Mouse (Mus musculus): ENCODE measurements around the gene RPS10-NUDT3.

RPS10-NUDT3 gene

GRCm38 (mm10) chr17:27634871-27635574 is at the start of gene RPS10-NUDT3:
Gene RPS10-NUDT3, minus strand, starts transcription at chr17:27635222.
- in situ Hi-C loops (cut with MseI, MboI): no loop called here

GRCm38 (mm10) chr17:27678924-27679813 is 44.1 kb upstream of the RPS10-NUDT3 start:
- in situ Hi-C loops (cut with MseI, MboI): no loop called here

GRCm38 (mm10) chr17:27677756-27678155 is 42.7 kb upstream of the RPS10-NUDT3 start:
- in situ Hi-C loops (cut with MseI, MboI): no loop called here

GRCm38 (mm10) chr17:27676270-27676669 is 41.2 kb upstream of the RPS10-NUDT3 start:
- in situ Hi-C loops (cut with MseI, MboI): no loop called here

- in situ Hi-C loops (cut with MseI, MboI): no loop called here
These were observed 40.4 kb upstream of the RPS10-NUDT3 start for GRCm38 (mm10) chr17:27675453-27675852.

GRCm38 (mm10) chr17:27673945-27674344 is 38.9 kb upstream of the RPS10-NUDT3 start:
- in situ Hi-C loops (cut with MseI, MboI): no loop called here

GRCm38 (mm10) chr17:27671720-27672119 is 36.7 kb upstream of the RPS10-NUDT3 start:
- in situ Hi-C loops (cut with MseI, MboI): no loop called here

- in situ Hi-C loops (cut with MseI, MboI): no loop called here
These were observed 23.7 kb upstream of the RPS10-NUDT3 start for GRCm38 (mm10) chr17:27658767-27659166.

- in situ Hi-C loops (cut with MseI, MboI): no loop called here
These were observed 22.1 kb upstream of the RPS10-NUDT3 start for GRCm38 (mm10) chr17:27657123-27657522.

GRCm38 (mm10) chr17:27656414-27656813 is 21.4 kb upstream of the RPS10-NUDT3 start:
- in situ Hi-C loops (cut with MseI, MboI): no loop called here

- in situ Hi-C loops (cut with MseI, MboI): no loop called here
These were observed 21.0 kb upstream of the RPS10-NUDT3 start for GRCm38 (mm10) chr17:27656011-27656399.

GRCm38 (mm10) chr17:27655089-27656010 is 20.3 kb upstream of the RPS10-NUDT3 start, which contains the start of gene Pacsin1:
Gene Pacsin1, plus strand, starts transcription at chr17:27655509.
- in situ Hi-C loops (cut with MseI, MboI): no loop called here

GRCm38 (mm10) chr17:27653253-27653959 is 18.4 kb upstream of the RPS10-NUDT3 start:
- in situ Hi-C loops (cut with MseI, MboI): loop anchor here in 1 of 2 experiments (5.0 kb wide), 1 partner anchor 114 kb away; no protein-coding TSS in a partner anchor

GRCm38 (mm10) chr17:27652046-27652790 is 17.2 kb upstream of the RPS10-NUDT3 start:
- in situ Hi-C loops (cut with MseI, MboI): loop anchor here in 1 of 2 experiments (5.0 kb wide), 1 partner anchor 115 kb away; no protein-coding TSS in a partner anchor

- in situ Hi-C loops (cut with MseI, MboI): loop anchor here in 1 of 2 experiments (5.0 kb wide), 1 partner anchor 117 kb away; no protein-coding TSS in a partner anchor
These were observed 15.6 kb upstream of the RPS10-NUDT3 start for GRCm38 (mm10) chr17:27650586-27650985.

- in situ Hi-C loops (cut with MseI, MboI): loop anchor here in 1 of 2 experiments (5.0 kb wide), 1 partner anchor 117 kb away; no protein-coding TSS in a partner anchor
These were observed 15.1 kb upstream of the RPS10-NUDT3 start for GRCm38 (mm10) chr17:27650160-27650559.

GRCm38 (mm10) chr17:27645807-27646206 is 10.8 kb upstream of the RPS10-NUDT3 start:
- in situ Hi-C loops (cut with MseI, MboI): no loop called here

- in situ Hi-C loops (cut with MseI, MboI): no loop called here
These were observed 9.6 kb upstream of the RPS10-NUDT3 start for GRCm38 (mm10) chr17:27644572-27644971.

GRCm38 (mm10) chr17:27643756-27644155 is 8.7 kb upstream of the RPS10-NUDT3 start:
- in situ Hi-C loops (cut with MseI, MboI): no loop called here

GRCm38 (mm10) chr17:27643101-27643500 is 8.1 kb upstream of the RPS10-NUDT3 start:
- in situ Hi-C loops (cut with MseI, MboI): no loop called here

All from mouse trophoblast stem cell (cell line).